Mouse (Mus musculus) cortical plate, adult 2 months (tissue): Measurements from ENCODE around the gene Tet2.

Experiments used
- CTCF ChIP-seq: fragments of 200-500 bp; IDR thresholded peaks from 2 replicates; pipeline ENCODE4 v1.5.1; 2011; ENCODE audit warnings: mild to moderate bottlenecking, control low read depth, low read length; ENCODE audit not compliant: insufficient read depth; ENCODE audit errors: extremely low read depth
- POLR2A ChIP-seq: fragments of 200-500 bp; IDR thresholded peaks from 2 replicates; pipeline ENCODE4 v1.6.1; 2011; ENCODE audit warnings: mild to moderate bottlenecking, low read length, control low read depth; ENCODE audit not compliant: insufficient read depth; ENCODE audit errors: extremely low read depth

DNA sequence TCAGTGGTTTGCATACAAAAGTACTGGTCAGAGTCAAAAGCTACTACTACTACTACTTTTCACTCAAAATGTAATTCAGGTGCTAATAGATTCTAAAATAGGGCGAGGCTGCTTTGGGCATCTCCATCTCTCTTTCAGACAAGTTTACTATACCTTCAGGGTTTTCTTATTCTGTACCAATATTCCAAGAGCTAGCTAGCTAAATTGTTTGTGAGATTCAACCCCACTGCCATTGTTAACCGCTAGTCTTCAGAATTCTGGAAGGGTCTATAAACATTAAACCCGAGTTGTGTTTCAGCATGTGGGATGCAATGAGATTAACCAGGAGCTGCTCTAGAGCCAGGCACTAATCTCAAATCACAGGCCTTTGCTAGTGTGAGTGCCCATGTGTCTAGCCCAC, 12.1 kb downstream of the Tet2 start:
- TF ChIP-seq POLR2A (no peak), CTCF (no peak)
